Comparison of ENCODE assay signal across 32 mouse cellular contexts in the genomic region with DNA sequence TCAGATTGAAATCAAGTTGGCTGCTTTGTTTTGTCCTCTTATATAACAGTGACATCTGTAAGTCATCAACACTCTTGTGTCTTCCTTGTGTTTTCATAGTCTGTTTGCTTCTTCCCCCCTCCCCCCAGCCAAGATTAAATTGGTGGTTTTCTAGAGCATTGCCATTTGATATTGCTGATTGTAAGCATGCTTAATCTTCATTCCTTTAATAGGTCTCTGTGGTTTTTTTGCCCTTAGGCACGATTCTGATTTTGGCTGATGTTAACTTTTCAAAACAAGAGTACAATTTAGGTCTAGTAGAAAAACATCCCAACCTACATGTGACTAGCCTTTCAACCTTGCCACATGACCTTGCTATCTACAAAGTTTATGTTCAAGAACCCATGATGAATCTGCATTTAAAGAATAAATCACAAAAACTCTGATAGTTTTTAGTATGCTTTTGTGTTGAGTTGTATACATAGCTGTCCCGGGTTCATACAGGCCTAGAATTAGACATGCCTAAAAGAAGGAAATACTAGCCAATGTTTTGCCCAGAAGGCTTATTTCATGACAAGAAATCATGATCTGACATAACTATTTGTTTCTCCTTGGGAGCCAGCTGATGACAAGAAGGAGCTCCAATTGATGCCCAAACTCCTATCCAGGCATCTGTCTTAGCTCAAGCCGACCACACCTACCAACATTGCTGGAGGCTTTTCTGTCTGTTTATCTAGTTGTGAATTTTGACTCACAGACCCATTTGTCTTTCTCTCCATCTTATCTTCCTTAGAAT. TPM values are rescaled to one million over a fixed set of nuclear protein-coding genes. Genes with fewer than 3 reads are reported as not detected.
"Had no signal": no experiment of that assay in that cellular context is flagged by ENCODE, and none has a peak within 500 bp of the region (broad histone marks: within the 10 kb centered on the region; RNA-seq: fewer than 3 reads in every experiment).

No protein-coding gene starts in this region.

- H3K4me1 ChIP-seq: heart, embryonic 10.5 days; heart, embryonic 12.5 days; hindbrain, embryonic 10.5 days; hindbrain, embryonic 12.5 days; intestine, embryonic 15.5 days; kidney, embryonic 15.5 days; limb, embryonic 12.5 days; limb, embryonic 15.5 days; liver, embryonic 12.5 days had no signal

- H3K4me3 ChIP-seq: gastrocnemius, adult 2 months; heart, embryonic 10.5 days; heart, embryonic 12.5 days; hindbrain, embryonic 10.5 days; hindbrain, embryonic 12.5 days; intestine, embryonic 15.5 days; kidney, embryonic 15.5 days; left cerebral cortex, adult 2 months; limb, embryonic 12.5 days; limb, embryonic 15.5 days; liver, embryonic 12.5 days had no signal

- ATAC-seq: hindbrain, embryonic 16.5 days; inflammation-experienced regulatory T-cells, adult 6 months; intestine, embryonic 15.5 days; intestine, postnatal 0 days; liver, embryonic 12.5 days had no signal

- H3K27ac ChIP-seq: gastrocnemius, adult 2 months; heart, embryonic 10.5 days; hindbrain, embryonic 10.5 days; hindbrain, embryonic 12.5 days; hindbrain, embryonic 14.5 days; intestine, embryonic 15.5 days; kidney, embryonic 15.5 days; kidney, postnatal 0 days; left cerebral cortex, adult 2 months; limb, embryonic 12.5 days; limb, embryonic 15.5 days; liver, embryonic 12.5 days; liver, embryonic 14.5 days had no signal

- H3K4me2 ChIP-seq: heart, embryonic 12.5 days; hindbrain, embryonic 12.5 days; hindbrain, embryonic 14.5 days; intestine, embryonic 15.5 days; kidney, embryonic 15.5 days; limb, embryonic 12.5 days; limb, embryonic 15.5 days; liver, embryonic 12.5 days had no signal

- H3K9me3 ChIP-seq: heart, embryonic 10.5 days; heart, embryonic 12.5 days; hindbrain, embryonic 10.5 days; hindbrain, embryonic 12.5 days; intestine, embryonic 15.5 days; kidney, embryonic 15.5 days; limb, embryonic 12.5 days; limb, embryonic 15.5 days; liver, embryonic 12.5 days had no signal

- H3K36me3 ChIP-seq: heart, embryonic 10.5 days; heart, embryonic 12.5 days; hindbrain, embryonic 10.5 days; hindbrain, embryonic 12.5 days; intestine, embryonic 15.5 days; kidney, embryonic 15.5 days; limb, embryonic 12.5 days; limb, embryonic 15.5 days; liver, embryonic 12.5 days had no signal

- DNase-seq: gastrocnemius, adult 2 months; gastrocnemius, postnatal 10 days; gastrocnemius, postnatal 25 days; heart, adult 18-20 months; heart, postnatal 10 days; heart, postnatal 4 days; kidney, adult 18-20 months; kidney, adult 9 months; kidney, postnatal 14 days; kidney, postnatal 36 days; layer of hippocampus, adult 9-11 months; left cerebral cortex, postnatal 4 days had no signal

- H3K9ac ChIP-seq: heart, embryonic 12.5 days; hindbrain, embryonic 12.5 days; hindbrain, embryonic 14.5 days; intestine, embryonic 15.5 days; kidney, embryonic 15.5 days; limb, embryonic 12.5 days; limb, embryonic 15.5 days; liver, embryonic 12.5 days; liver, embryonic 14.5 days had no signal

- H3K27me3 ChIP-seq: heart, embryonic 12.5 days; hindbrain, embryonic 12.5 days; intestine, embryonic 15.5 days; kidney, embryonic 15.5 days; limb, embryonic 12.5 days; limb, embryonic 15.5 days; liver, embryonic 12.5 days had no signal

RNA-seq across cellular contexts. Expression of gene Cxcl15, which starts 13.0 kb away (rescaled TPM):
- polyA plus RNA-seq: heart, embryonic 12.5 days; heart, embryonic 14.5 days; hindbrain, embryonic 10.5 days; hindbrain, embryonic 12.5 days; hindbrain, embryonic 14.5 days; hindbrain, embryonic 16.5 days; inflammation-experienced regulatory T-cells, adult 6 months; large intestine, adult 2 months; limb, embryonic 12.5 days; liver, adult 2 months; liver, embryonic 12.5 days; liver, embryonic 14.5 days; liver, embryonic 16.5 days had no signal

RNA-seq across cellular contexts. Expression of gene Cxcl3, which starts 21.5 kb away (rescaled TPM):
- polyA plus RNA-seq: heart, embryonic 12.5 days; heart, embryonic 14.5 days; hindbrain, embryonic 10.5 days; hindbrain, embryonic 12.5 days; hindbrain, embryonic 14.5 days; intestine, postnatal 0 days; kidney, embryonic 15.5 days; large intestine, adult 2 months; limb, embryonic 12.5 days; liver, adult 2 months; liver, embryonic 12.5 days; liver, embryonic 16.5 days had no signal

RNA-seq across cellular contexts. Expression of gene Pf4, which starts 35.1 kb away (rescaled TPM):
- polyA plus RNA-seq: inflammation-experienced regulatory T-cells, adult 6 months had no signal

RNA-seq across cellular contexts. Expression of gene Cxcl5, which starts 48.2 kb away (rescaled TPM):
- polyA plus RNA-seq: heart, embryonic 12.5 days; heart, embryonic 14.5 days; hindbrain, embryonic 10.5 days; inflammation-experienced regulatory T-cells, adult 6 months; kidney, embryonic 15.5 days; limb, embryonic 12.5 days had no signal
